Mouse (Mus musculus) intestine, postnatal 0 days (tissue): Measurements from ENCODE around the gene Fndc9. TPM values are rescaled to one million over a fixed set of nuclear protein-coding genes. Genes with fewer than 3 reads are reported as not detected.

Experiments
- ATAC-seq: fragments of 200-750 bp; cut with Nextera tagmentation; 2 replicates; pipeline ENCODE4 v1.8.0; 2017; ENCODE audit warnings: mild to moderate bottlenecking, moderate TSS enrichment, moderate library complexity
- H3K27ac ChIP-seq: fragments of 300-500 bp; sonication (generic); 2 replicates; pipeline ENCODE4 v1.5.1; 2014; ENCODE audit warnings: mild to moderate bottlenecking, low read depth, low read length, moderate library complexity
- H3K27me3 ChIP-seq: fragments of 300-500 bp; sonication (generic); replicated peaks from 2 replicates; pipeline ENCODE4 v1.6.1; 2014; ENCODE audit warnings: low read length, mixed read lengths; ENCODE audit not compliant: control insufficient read depth, insufficient read depth
- H3K36me3 ChIP-seq: fragments of 300-500 bp; sonication (generic); 2 replicates; pipeline ENCODE4 v1.6.1; 2014; ENCODE audit warnings: mild to moderate bottlenecking, moderate library complexity; ENCODE audit not compliant: control insufficient read depth, insufficient read depth
- H3K4me1 ChIP-seq: fragments of 300-500 bp; sonication (generic); replicated peaks from 2 replicates; pipeline ENCODE4 v1.6.1; 2014; ENCODE audit warnings: antibody characterized with exemption, low read length, mixed read lengths; ENCODE audit not compliant: control insufficient read depth, insufficient read depth
- H3K4me2 ChIP-seq: fragments of 300-500 bp; sonication (generic); replicated peaks from 2 replicates; pipeline ENCODE4 v1.6.1; 2014; ENCODE audit warnings: low read depth, mild to moderate bottlenecking, moderate library complexity
- H3K4me3 ChIP-seq: fragments of 300-500 bp; sonication (generic); 2 replicates; pipeline ENCODE4 v1.5.1; 2014; ENCODE audit warnings: low read depth, low read length
- H3K9ac ChIP-seq: fragments of 300-500 bp; sonication (generic); 2 replicates; pipeline ENCODE4 v1.6.1; 2014; ENCODE audit warnings: mild to moderate bottlenecking, low read depth, low read length
- H3K9me3 ChIP-seq: fragments of 300-500 bp; sonication (generic); 2 replicates; pipeline ENCODE4 v1.6.1; 2016; ENCODE audit warnings: mixed run types; ENCODE audit not compliant: control insufficient read depth
- CTCF ChIP-seq: sonication (generic); IDR thresholded peaks from 2 replicates; pipeline ENCODE4 v1.5.1; 2016; ENCODE audit warnings: low read depth, mild to moderate bottlenecking, control low read depth, antibody characterized with exemption, moderate library complexity
- WGBS: fragments of 180-500 bp; shearing (Covaris S2); extraction: QIAGEN DNeasy Blood & Tissue Kit; methylation state at CpG from one replicate; pipeline ENCODE4 v1.1.7; 2014; 5-methylcytosine and 5-hydroxymethylcytosine counted together
- polyA plus RNA-seq: library from polyadenylated mRNA; unstranded; fragments of >200 nt; fragmentation: Nextera tagmentation; extraction: Ambion mirVana; gene quantifications from 2 replicates; pipeline ENCODE4 v1.2.1, GENCODE M21; 2015

The Fndc9 gene
- polyA plus RNA-seq = 0.10 and 0.17 TPM in 2 replicates

- WGBS = 77% methylated on average over 11 of the region's 11 CpGs
- no peak for TF ChIP-seq CTCF
- Histone ChIP-seq H3K27ac (no peak within 1 kb of the TSS), H3K36me3 (no peaks in the 10 kb centered on the region), H3K4me2 (no peak within 1 kb of the TSS), H3K9me3 (no peaks in the 10 kb centered on the region), H3K4me1 (no peaks in the 10 kb centered on the region), H3K4me3 (no peak within 1 kb of the TSS), H3K9ac (no peak within 1 kb of the TSS), H3K27me3 (no peaks in the 10 kb centered on the region)
- no peak for ATAC-seq
Measured at GRCm38 (mm10) chr11:46235334-46235733, at the start of gene Fndc9. Gene Fndc9 (plus strand): TSS chr11:46235531.

- H3K9ac ChIP-seq = no peak overlapping the region
- 63% methylated on average over 2 of the region's 2 CpGs for WGBS
- H3K27ac ChIP-seq = no peak overlapping the region
- ATAC-seq = no peak
- TF ChIP-seq CTCF = no peak
- no peak overlapping the region for H3K4me3 ChIP-seq
- no peak overlapping the region for H3K4me2 ChIP-seq
- no peaks in the 10 kb centered on the region for H3K4me1 ChIP-seq
- no peaks in the 10 kb centered on the region for H3K36me3 ChIP-seq
- H3K27me3 ChIP-seq = no peaks in the 10 kb centered on the region
- H3K9me3 ChIP-seq = no peaks in the 10 kb centered on the region
Measured at GRCm38 (mm10) chr11:46188283-46188682, 47.0 kb upstream of the Fndc9 start.

- no peak for TF ChIP-seq CTCF
- Histone ChIP-seq H3K9ac (no peak overlapping the region), H3K27ac (no peak overlapping the region), H3K4me1 (no peaks in the 10 kb centered on the region), H3K27me3 (no peaks in the 10 kb centered on the region), H3K9me3 (no peaks in the 10 kb centered on the region), H3K36me3 (no peaks in the 10 kb centered on the region), H3K4me2 (no peak overlapping the region), H3K4me3 (no peak overlapping the region)
- WGBS = 75% methylated on average over 4 of the region's 4 CpGs
- ATAC-seq = no peak
Measured at GRCm38 (mm10) chr11:46194175-46194574, 41.2 kb upstream of the Fndc9 start.

- Histone ChIP-seq H3K27ac (no peak overlapping the region), H3K36me3 (no peaks in the 10 kb centered on the region), H3K4me3 (no peak overlapping the region), H3K9me3 (no peaks in the 10 kb centered on the region), H3K4me1 (no peaks in the 10 kb centered on the region), H3K27me3 (no peaks in the 10 kb centered on the region), H3K4me2 (no peak overlapping the region), H3K9ac (no peak overlapping the region)
- no peak for TF ChIP-seq CTCF
- ATAC-seq = no peak
- 88% methylated on average over 11 of the region's 11 CpGs for WGBS
Measured at GRCm38 (mm10) chr11:46200664-46201063, 34.7 kb upstream of the Fndc9 start.

- no peak for TF ChIP-seq CTCF
- no peaks in the 10 kb centered on the region for H3K9me3 ChIP-seq
- no peak overlapping the region for H3K4me2 ChIP-seq
- no peak overlapping the region for H3K27ac ChIP-seq
- ATAC-seq = no peak
- H3K4me1 ChIP-seq = no peaks in the 10 kb centered on the region
- H3K36me3 ChIP-seq = no peaks in the 10 kb centered on the region
- no peaks in the 10 kb centered on the region for H3K27me3 ChIP-seq
- H3K9ac ChIP-seq = 0 out of 2 replicates have a peak overlapping the region, but pooled peaks have one; percentile 7
- no peak overlapping the region for H3K4me3 ChIP-seq
- WGBS = 58% methylated on average over 20 of the region's 20 CpGs
Measured at GRCm38 (mm10) chr11:46201636-46202546, 33.4 kb upstream of the Fndc9 start.

GRCm38 (mm10) chr11:46202547-46202887 is 32.8 kb upstream of the Fndc9 start:
- 0 out of 2 replicates have a peak overlapping the region, but pooled peaks have one; percentile 7 for H3K9ac ChIP-seq
- no peak overlapping the region for H3K4me2 ChIP-seq
- no peak overlapping the region for H3K4me3 ChIP-seq
- TF ChIP-seq CTCF = no peak
- WGBS = 29% methylated on average over 10 of the region's 10 CpGs
- no peak for ATAC-seq
- no peaks in the 10 kb centered on the region for H3K27me3 ChIP-seq
- H3K4me1 ChIP-seq = no peaks in the 10 kb centered on the region
- H3K36me3 ChIP-seq = no peaks in the 10 kb centered on the region
- no peak overlapping the region for H3K27ac ChIP-seq
- no peaks in the 10 kb centered on the region for H3K9me3 ChIP-seq
